Mouse (Mus musculus) activated CD4-positive, CD25-positive, alpha-beta regulatory T cell, adult 4 months (primary cell): Measurements from ENCODE around the gene Atp5j. TPM values are rescaled to one million over a fixed set of nuclear protein-coding genes. Genes with fewer than 3 reads are reported as not detected.

Experiments
- ATAC-seq: one replicate; pipeline ENCODE4 v1.8.0; 2017
- polyA plus RNA-seq, 2 experiments: library from polyadenylated mRNA; unstranded; fragments of 100-300 nt; shearing (Covaris generic); gene quantifications; one replicate each; pipeline ENCODE4 v1.2.1; 2017

Atp5j gene
- polyA plus RNA-seq, 2 experiments from 2014 or later = 545 to 584 TPM

DNA sequence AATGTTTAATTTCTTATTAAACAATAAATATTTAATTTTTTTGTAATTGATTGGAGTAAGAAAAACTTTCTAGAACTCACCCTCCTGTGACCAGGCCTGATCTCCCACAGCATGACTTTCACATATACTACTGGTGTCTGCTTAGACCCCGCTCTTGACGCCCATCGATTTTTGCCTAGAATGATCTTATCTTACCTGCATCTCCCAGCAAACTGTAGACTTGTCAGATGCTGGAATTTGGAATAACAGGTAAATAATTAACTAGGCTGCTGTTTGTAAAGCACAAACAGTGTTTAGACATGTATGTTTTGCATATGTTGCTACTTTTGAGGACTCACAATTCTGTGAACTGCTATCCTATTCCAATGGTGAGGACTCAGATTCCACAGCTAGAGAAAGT is 29.2 kb downstream of the Atp5j start:
- no peak for ATAC-seq

DNA sequence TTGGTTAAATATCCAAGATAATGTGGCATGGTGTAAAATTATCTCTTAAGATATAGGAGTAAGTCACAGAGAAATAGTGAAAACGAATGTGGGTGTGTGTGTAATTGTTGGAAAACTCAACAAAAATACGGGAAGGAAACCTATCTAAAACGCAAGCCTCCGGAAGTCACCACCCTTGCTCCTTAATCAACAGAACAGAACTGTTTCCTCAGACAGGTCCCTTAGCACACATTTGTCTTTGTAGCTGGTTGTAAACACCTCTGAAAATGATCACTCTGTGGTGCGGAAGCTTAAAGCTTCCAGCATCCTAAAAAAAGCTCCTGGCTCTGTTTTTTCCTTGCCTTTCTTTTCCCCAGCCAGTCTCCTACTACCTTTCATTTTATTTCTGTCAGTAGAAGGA is 30.6 kb downstream of the Atp5j start:
- no peak for ATAC-seq

DNA sequence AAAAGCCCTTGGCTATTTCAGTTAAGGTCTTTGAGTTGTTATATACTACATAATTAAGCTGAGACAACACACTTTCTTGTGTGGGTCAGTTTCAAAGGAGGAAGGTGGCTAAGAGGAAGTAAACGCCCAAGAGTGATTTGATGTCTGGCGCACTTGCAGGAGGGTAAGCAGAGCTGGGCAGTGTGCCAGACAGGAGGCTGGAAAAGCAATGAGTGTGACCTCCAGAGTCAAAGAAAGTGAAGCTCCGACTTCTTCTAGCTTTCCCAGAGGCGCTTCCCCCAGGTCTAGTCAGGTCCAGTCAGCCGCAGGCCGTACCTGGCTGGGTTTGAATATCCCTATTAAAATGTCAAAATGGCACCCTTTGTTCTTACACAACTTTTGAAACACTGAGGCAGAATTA is 33.2 kb downstream of the Atp5j start:
- ATAC-seq = no peak

DNA sequence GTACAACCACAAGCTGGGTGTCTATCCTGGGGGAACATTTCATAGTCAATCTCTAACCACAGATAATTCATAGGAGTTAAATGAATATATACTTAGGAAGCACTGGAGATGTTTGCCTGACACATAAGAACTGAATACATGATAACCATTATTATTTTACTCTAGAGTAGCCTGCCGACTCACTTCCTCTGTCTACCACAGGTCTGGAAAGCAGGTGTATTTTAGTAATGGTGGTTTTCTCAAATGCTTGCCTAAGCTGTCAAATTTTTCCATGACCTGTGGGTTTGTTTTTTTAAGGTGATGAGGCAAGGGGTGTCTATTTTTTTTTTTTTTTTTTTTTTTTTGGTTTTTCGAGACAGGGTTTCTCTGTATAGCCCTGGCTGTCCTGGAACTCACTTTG is 35.4 kb downstream of the Atp5j start:
- no peak for ATAC-seq

DNA sequence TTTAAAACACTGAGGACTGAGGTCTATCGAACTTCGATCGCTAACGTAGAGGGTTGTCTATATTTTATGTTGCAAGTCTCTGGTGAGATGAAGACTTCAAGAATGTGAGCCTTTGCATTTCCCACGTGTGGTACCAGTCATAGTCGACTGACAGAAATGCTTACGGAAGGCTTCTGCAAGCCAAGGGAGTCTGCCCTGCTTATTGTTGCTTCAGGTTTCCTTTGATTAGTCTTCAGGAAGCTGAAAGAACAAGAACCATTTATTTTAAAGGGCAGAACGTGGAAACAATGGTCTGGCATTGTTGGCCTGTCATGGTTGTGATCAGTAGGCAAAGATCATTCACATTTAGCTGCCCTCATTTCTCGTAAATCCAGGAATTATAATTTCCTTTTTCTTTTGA is 38.7 kb downstream of the Atp5j start:
- no peak for ATAC-seq

DNA sequence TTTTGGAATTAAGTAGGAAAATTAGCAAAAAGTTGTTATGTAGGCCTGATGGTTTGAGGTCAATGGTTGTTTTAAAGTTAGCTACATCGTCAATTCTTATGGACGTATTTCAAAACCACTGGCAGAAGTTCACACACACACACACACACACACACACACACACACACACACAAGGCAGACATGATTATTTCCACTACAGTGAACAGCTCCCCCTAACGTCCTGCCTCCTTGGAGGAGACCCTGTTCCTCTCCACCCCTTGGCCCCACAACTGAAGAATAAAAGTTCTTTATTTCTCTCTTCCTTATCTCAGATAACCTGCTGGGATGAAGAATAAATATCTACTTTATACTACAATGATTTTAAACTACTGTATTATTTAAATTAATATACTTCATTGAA is 40.1 kb downstream of the Atp5j start:
- no peak for ATAC-seq

DNA sequence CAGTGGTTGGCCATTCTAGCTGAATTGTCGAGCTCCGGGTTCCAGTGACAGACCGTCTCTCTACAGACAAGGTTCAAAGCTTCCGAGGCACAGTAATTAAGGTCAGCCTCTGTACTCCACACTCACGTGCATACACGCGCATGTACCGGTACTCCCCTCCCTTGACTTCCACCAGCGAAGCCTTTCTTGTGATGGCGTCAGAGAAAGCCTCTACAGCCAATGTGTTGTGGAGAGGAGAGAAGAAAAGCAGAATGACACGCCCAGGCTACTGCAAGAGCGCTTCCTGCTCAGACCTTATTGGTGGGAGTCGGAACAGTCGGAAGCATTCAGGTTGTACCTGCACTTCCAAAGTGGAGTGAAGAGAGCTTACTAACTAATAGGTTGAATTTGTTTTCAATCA is 42.0 kb downstream of the Atp5j start:
- no peak for ATAC-seq

DNA sequence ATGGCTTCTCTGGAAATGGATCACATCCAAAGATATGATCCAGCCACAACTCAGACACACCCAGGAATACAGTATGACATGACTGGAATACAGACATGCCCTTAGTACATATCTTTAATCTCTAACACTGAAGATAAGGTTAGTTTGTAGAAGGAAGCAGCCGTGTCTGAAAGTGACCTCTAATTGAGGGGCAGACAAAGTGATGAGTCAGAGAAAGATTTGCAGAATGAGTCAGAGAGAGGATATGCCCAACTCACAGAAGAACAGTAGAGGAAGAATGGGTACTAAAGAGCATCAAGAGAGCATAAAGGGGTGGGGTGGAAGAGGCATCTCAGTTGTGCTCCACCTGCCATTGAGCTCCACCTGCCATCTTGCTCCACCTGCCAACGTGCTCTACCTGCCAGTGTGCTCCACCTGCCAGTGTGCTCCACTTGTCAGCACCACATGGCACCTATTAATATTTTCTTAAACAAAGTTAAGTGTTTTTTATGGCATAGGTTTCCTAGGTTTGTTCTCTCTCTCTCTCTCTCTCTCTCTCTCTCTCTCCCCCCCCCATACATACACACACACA is 44.7 kb downstream of the Atp5j start:
- no peak for ATAC-seq

DNA sequence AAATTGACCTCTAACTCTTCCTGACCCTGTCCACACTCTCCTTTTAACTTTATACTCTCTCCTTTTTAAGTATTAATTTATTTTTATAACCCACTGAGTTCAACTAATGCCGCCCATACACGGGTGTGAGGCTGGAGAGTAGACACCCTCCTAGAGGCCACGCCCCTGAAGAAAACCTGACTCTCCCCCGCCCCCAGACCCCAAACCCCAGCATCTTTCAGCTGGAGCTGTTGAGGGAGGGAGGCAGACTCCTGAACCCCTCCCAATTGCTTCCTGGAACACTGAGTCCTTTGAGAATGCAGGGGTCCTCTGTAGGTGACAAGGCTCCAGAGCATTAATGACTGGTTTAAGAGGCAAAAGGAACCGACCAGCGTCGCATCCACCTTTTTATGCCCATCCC is 50.5 kb downstream of the Atp5j start:
- no peak for ATAC-seq

DNA sequence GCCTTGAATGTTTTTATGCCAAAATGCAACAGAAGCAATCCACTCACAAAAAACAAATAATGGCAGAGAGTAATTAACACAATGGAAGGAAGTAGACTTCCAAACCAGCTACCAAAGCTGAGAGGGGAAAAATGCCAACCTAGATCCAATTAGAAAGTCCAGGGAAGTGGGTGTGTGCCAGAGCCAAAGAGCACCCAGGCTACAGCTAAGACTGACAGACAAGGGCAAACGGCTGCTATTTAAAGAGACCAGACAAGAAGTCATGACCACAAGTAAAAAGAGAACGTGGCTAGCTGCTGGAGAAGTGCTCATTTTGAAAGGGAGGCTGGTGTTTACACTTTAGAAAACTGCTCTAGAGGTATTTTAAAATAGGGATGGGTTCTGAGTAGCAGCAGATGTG is 52.1 kb downstream of the Atp5j start:
- ATAC-seq = no peak

DNA sequence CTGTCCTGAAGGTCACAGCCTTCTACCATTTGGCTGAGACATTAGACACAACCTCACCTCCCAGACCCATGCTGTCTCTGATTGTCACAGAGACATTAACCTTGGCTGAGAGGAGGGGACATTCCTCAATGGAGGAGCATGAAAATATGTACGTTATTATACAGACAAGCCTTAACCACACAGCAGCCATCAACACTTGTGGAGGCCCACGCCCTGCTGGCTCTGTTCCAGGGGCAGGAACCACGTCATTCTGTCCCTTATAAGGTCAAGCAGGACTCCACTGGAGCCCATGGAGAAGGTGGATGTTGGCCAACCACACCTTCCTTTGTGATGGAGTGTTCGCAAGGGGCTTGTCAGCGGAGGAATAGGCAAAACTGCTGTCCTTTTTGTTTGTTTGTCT is 55.7 kb downstream of the Atp5j start:
- ATAC-seq = no peak

DNA sequence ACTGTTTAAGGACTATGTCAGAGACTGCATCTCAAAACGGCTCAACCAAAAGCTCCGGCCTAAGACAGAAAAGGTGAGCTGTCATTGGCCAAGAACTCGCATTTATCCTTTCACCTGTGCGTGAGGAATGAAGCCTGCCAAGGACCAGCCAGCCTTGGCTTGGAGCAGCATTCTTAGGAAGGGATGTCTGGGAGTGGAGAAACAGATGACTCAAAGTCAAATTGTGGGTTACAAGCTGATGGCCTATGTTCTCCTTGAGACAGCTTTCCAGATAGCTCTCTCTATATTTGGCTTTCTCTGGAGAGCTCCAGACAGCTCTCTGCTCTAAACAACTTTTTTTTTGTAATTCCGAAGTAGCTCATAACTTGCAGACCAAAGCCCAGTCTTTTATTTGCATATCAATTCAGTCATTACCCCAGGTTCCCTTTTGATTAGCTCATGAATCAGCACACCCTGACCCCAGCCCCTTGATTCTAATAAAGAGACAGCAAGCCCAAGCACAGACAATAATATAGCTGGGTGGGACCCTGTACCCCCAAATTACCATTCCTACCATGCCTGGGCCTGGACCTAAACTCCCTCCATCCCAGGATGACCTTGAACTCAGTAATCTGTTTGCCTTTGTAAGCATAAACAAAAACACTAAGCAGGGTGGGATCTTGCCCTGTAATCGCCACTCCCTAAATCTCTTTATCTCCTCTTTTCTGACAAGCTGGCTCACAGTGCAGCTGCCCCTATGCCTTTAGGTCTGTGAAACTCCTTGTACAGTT is 56.4 kb downstream of the Atp5j start:
- ATAC-seq = no peak

DNA sequence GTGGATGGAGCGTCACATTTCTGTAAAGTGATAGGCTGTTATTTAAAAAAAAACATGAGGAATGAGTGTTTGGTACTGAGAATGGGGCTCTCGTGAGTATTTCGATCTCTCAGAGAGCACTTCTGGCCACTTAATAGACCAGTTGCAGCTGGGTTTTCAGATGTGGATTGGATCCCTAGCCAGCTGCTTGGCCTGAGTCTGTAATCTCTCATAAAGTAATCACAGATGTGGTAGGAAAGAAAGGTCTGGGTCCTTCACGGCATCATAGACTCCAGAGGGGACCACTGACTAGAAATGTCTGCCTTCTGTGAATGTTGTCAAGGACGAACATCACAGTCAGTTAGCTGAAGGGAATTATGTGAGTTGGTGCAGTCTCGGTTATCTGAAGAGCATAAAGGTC is 57.0 kb downstream of the Atp5j start:
- no peak for ATAC-seq

Other genes with a start within 250 kb of the Atp5j start
- gene Mrpl39, start 99.9 kb downstream of the Atp5j start, polyA plus RNA-seq = 10 to 100 TPM; 22.8 to 25.8 TPM
- not detected for gene Jam2, start 61.5 kb downstream of the Atp5j start, polyA plus RNA-seq
- 10 to 100 TPM; 20.9 to 25.0 TPM for gene Gabpa, start 700 bp downstream of the Atp5j start, polyA plus RNA-seq